In the genomic region with DNA sequence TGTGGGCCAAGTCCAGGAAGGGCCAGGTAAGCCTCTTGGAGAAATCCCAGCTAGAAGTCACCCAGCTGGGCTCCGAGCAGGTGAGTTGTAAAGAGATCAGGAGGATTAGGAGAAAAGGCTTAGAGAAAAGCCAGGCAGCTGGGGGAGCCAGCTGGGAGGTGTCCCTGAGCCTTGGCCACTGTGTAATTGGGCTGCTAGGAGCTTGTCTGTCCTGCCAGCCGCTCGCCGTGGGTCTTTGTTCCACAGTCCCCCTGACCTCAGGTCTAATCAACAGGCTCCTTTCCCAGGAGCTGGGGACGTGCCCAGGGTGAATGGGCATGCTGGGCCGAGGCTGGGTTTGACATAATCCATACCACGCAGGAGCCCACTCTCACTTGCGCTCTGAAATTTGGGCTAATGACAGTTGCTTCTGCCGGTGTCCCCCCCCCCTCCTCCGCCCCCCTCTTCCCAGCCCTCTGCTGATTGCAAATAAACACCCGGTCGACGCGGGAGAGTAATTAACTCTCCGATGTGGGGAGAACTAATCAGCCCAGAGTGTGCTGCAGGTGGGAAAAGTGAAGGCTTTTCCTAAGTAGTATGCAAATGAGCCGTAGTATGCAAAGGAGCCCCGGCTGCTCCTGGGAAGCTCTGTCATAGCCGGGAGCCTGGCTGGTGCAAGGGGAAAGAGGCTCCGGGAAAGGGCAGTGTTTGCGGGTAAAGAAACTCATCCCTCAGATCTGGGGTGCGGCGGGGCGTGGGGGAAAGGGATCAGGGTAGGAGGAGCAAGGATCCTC, we compare ENCODE assay signal across 13 mouse cellular contexts. TPM values are rescaled to one million over a fixed set of nuclear protein-coding genes. Genes with fewer than 3 reads are reported as not detected.
DNase-seq lines count a peak whose midpoint lies in the region; ATAC-seq lines count a peak whose summit lies in the region.
"Had no signal": no experiment of that assay in that cellular context is flagged by ENCODE, and none has a peak within 500 bp of the region (broad histone marks: within the 10 kb centered on the region; RNA-seq: fewer than 3 reads in every experiment).

No protein-coding gene starts in this region.

- H3K36me3 ChIP-seq in heart, embryonic 10.5 days = no peaks in the 10 kb centered on the region
- H3K36me3 ChIP-seq in embryonic facial prominence, embryonic 10.5 days (replicated peaks) = no peaks in the 10 kb centered on the region
- no peaks in the 10 kb centered on the region for H3K36me3 ChIP-seq in hindbrain, embryonic 14.5 days (replicated peaks; ENCODE audit: control insufficient read depth, insufficient read depth)
- H3K36me3 ChIP-seq in neural tube, embryonic 13.5 days = no peaks in the 10 kb centered on the region
- H3K36me3 ChIP-seq: limb, embryonic 13.5 days had no signal

- no peak overlapping the region for H3K27ac ChIP-seq in heart, embryonic 10.5 days
- no peak overlapping the region for H3K27ac ChIP-seq in embryonic facial prominence, embryonic 10.5 days (replicated peaks)
- H3K27ac ChIP-seq in hindbrain, embryonic 14.5 days = no peak overlapping the region; the same call in 1 of the 2 replicates
- H3K27ac ChIP-seq in neural tube, embryonic 13.5 days (replicated peaks) = no peak overlapping the region
- H3K27ac ChIP-seq: limb, embryonic 13.5 days had no signal

- no peaks in the 10 kb centered on the region for H3K9me3 ChIP-seq in heart, embryonic 10.5 days
- no peaks in the 10 kb centered on the region for H3K9me3 ChIP-seq in embryonic facial prominence, embryonic 10.5 days
- no peaks in the 10 kb centered on the region for H3K9me3 ChIP-seq in hindbrain, embryonic 14.5 days (ENCODE audit: control insufficient read depth, low read length)
- H3K9me3 ChIP-seq in neural tube, embryonic 13.5 days = no peaks in the 10 kb centered on the region
- H3K9me3 ChIP-seq: limb, embryonic 13.5 days had no signal

- peaks cover 73% of the 10 kb centered on the region for H3K27me3 ChIP-seq in heart, embryonic 10.5 days (ENCODE audit: insufficient read depth, poor library complexity, severe bottlenecking)
- H3K27me3 ChIP-seq in embryonic facial prominence, embryonic 10.5 days (replicated peaks; ENCODE audit: low read depth, poor library complexity, severe bottlenecking) = peaks cover 59% of the 10 kb centered on the region
- H3K27me3 ChIP-seq in hindbrain, embryonic 14.5 days (ENCODE audit: control insufficient read depth, insufficient read depth, low read length) = peaks cover 33% of the 10 kb centered on the region
- H3K27me3 ChIP-seq in neural tube, embryonic 13.5 days = peaks cover 58% of the 10 kb centered on the region

- 2% methylated on average over 23 of the region's 23 CpGs for WGBS in heart, embryonic 10.5 days
- 1% methylated on average over 23 of the region's 23 CpGs for WGBS in embryonic facial prominence, embryonic 10.5 days
- WGBS in hindbrain, embryonic 14.5 days = 2% methylated on average over 22 of the region's 23 CpGs
- whole genome bisulfite sequencing in neural tube, embryonic 13.5 days = 3% methylated on average over 23 of the region's 23 CpGs

- no peak overlapping the region for H3K9ac ChIP-seq in hindbrain, embryonic 14.5 days
- H3K9ac ChIP-seq in neural tube, embryonic 13.5 days = no peak overlapping the region
- H3K9ac ChIP-seq: limb, embryonic 13.5 days had no signal

- DNase-seq in heart, embryonic 10.5 days (ENCODE audit: low spot score) = no peak
- no peak for DNase-seq in heart, adult 8-10 months (ENCODE audit: low spot score)
- DNase-seq in embryonic facial prominence, embryonic 10.5 days (ENCODE audit: low spot score) = no peak
- no peak for DNase-seq in hindbrain, embryonic 14.5 days (ENCODE audit: low spot score)
- DNase-seq in spleen, postnatal 14 days (ENCODE audit: low spot score in 2 of 2) = no peak
- no peak for DNase-seq in ovary, postnatal 10 days (ENCODE audit: low spot score)
- DNase-seq in thymus, postnatal 10 days (ENCODE audit: low spot score in 2 of 2) = no peak
- DNase-seq: thymus, postnatal 14 days had no signal

- peak overlapping the region; percentile 31 for H3K4me2 ChIP-seq in hindbrain, embryonic 14.5 days (replicated peaks)
- H3K4me2 ChIP-seq in neural tube, embryonic 13.5 days = peak overlapping the region; percentile 39
- H3K4me2 ChIP-seq: limb, embryonic 13.5 days had no signal

- peaks cover 9% of the 10 kb centered on the region for H3K4me1 ChIP-seq in heart, embryonic 10.5 days
- H3K4me1 ChIP-seq in embryonic facial prominence, embryonic 10.5 days = peaks cover 12% of the 10 kb centered on the region
- H3K4me1 ChIP-seq in hindbrain, embryonic 14.5 days (replicated peaks; ENCODE audit: control insufficient read depth, insufficient read depth, low read length) = peaks cover 13% of the 10 kb centered on the region
- H3K4me1 ChIP-seq in neural tube, embryonic 13.5 days (replicated peaks) = peaks cover 12% of the 10 kb centered on the region
- H3K4me1 ChIP-seq: limb, embryonic 13.5 days had no signal

- peak; percentile 70 for ATAC-seq in hindbrain, embryonic 14.5 days (ENCODE audit: low FRiP score)
- peak; percentile 66; the same call in 1 of the 2 replicates for ATAC-seq in neural tube, embryonic 13.5 days (ENCODE audit: low read depth)

- H3K4me3 ChIP-seq in heart, embryonic 10.5 days = peak overlapping the region; percentile 15; the same call in 1 of the 2 replicates
- peak overlapping the region; percentile 36 for H3K4me3 ChIP-seq in embryonic facial prominence, embryonic 10.5 days
- no peak overlapping the region for H3K4me3 ChIP-seq in hindbrain, embryonic 14.5 days (replicated peaks; ENCODE audit: low read length)
- H3K4me3 ChIP-seq in neural tube, embryonic 13.5 days = 0 out of 2 replicates have a peak overlapping the region, but pooled peaks have one; percentile 4
- H3K4me3 ChIP-seq: limb, embryonic 13.5 days had no signal

RNA-seq across cellular contexts. Expression of gene C1qa, which starts 6.3 kb away (rescaled TPM):
- 1.3 and 4.2 TPM in 2 replicates for polyA plus RNA-seq in heart, embryonic 10.5 days (2016; fragmentation: Nextera tagmentation; extraction: Ambion mirVana)
- total RNA-seq in heart, adult 8-10 months (2022) = 10 to 100 TPM; 23.6 to 36.8 (median 31.2) TPM
- polyA plus RNA-seq in embryonic facial prominence, embryonic 10.5 days (2016; fragmentation: Nextera tagmentation; extraction: Ambion mirVana) = 4.6 and 8.1 TPM in 2 replicates
- polyA plus RNA-seq in hindbrain, embryonic 14.5 days (2014; fragmentation: Nextera tagmentation; extraction: Ambion mirVana) = 29.9 and 33.4 TPM in 2 replicates
- polyA plus RNA-seq in neural tube, embryonic 13.5 days (2015; fragmentation: Nextera tagmentation; extraction: Ambion mirVana) = 23.2 and 28.5 TPM in 2 replicates
- total RNA-seq: monocyte, adult 5-6 weeks had no signal

RNA-seq across cellular contexts. Expression of gene C1qc, which starts 12.1 kb away (rescaled TPM):
- polyA plus RNA-seq in heart, embryonic 10.5 days (2016; fragmentation: Nextera tagmentation; extraction: Ambion mirVana) = 1.3 and 4.7 TPM in 2 replicates
- 10 to 100 TPM; 21.6 to 30.2 (median 24.9) TPM for total RNA-seq in heart, adult 8-10 months (2022)
- 5.6 and 7.2 TPM in 2 replicates for polyA plus RNA-seq in embryonic facial prominence, embryonic 10.5 days (2016; fragmentation: Nextera tagmentation; extraction: Ambion mirVana)
- polyA plus RNA-seq in hindbrain, embryonic 14.5 days (2014; fragmentation: Nextera tagmentation; extraction: Ambion mirVana) = 29.5 and 30.5 TPM in 2 replicates
- polyA plus RNA-seq in neural tube, embryonic 13.5 days (2015; fragmentation: Nextera tagmentation; extraction: Ambion mirVana) = 24.7 and 25.5 TPM in 2 replicates
- total RNA-seq: common myeloid progenitor, adult 5-6 weeks; monocyte, adult 5-6 weeks had no signal

RNA-seq across cellular contexts. Expression of gene C1qb, which starts 19.0 kb away (rescaled TPM):
- 4.5 and 13.4 TPM in 2 replicates for polyA plus RNA-seq in heart, embryonic 10.5 days (2016; fragmentation: Nextera tagmentation; extraction: Ambion mirVana)
- 10 to 100 TPM; 30.2 to 38.5 (median 31.2) TPM for total RNA-seq in heart, adult 8-10 months (2022)
- polyA plus RNA-seq in embryonic facial prominence, embryonic 10.5 days (2016; fragmentation: Nextera tagmentation; extraction: Ambion mirVana) = 17.0 and 20.1 TPM in 2 replicates
- 48.6 and 52.3 TPM in 2 replicates for polyA plus RNA-seq in hindbrain, embryonic 14.5 days (2014; fragmentation: Nextera tagmentation; extraction: Ambion mirVana)
- polyA plus RNA-seq in neural tube, embryonic 13.5 days (2015; fragmentation: Nextera tagmentation; extraction: Ambion mirVana) = 47.3 and 50.5 TPM in 2 replicates
- total RNA-seq: monocyte, adult 5-6 weeks had no signal

RNA-seq across cellular contexts. Expression of gene Epha8, which starts 51.7 kb away (rescaled TPM):
- polyA plus RNA-seq in heart, embryonic 10.5 days (2016; fragmentation: Nextera tagmentation; extraction: Ambion mirVana) = 0.17 and 0.45 TPM in 2 replicates
- under 1 TPM in 1 of 4 experiments, not detected in 3; 0.13 TPM for total RNA-seq in heart, adult 8-10 months (2022)
- 0.88 and 1.1 TPM in 2 replicates for polyA plus RNA-seq in embryonic facial prominence, embryonic 10.5 days (2016; fragmentation: Nextera tagmentation; extraction: Ambion mirVana)
- polyA plus RNA-seq in hindbrain, embryonic 14.5 days (2014; fragmentation: Nextera tagmentation; extraction: Ambion mirVana) = 13.8 and 15.5 TPM in 2 replicates
- polyA plus RNA-seq in neural tube, embryonic 13.5 days (2015; fragmentation: Nextera tagmentation; extraction: Ambion mirVana) = 8.0 and 9.1 TPM in 2 replicates
- total RNA-seq: common myeloid progenitor, adult 5-6 weeks; monocyte, adult 5-6 weeks had no signal
- polyA plus RNA-seq: lung, embryonic 16.5 days had no signal
